Mouse (Mus musculus): ENCODE measurements around the gene Tbx18.

Gene Tbx18

DNA sequence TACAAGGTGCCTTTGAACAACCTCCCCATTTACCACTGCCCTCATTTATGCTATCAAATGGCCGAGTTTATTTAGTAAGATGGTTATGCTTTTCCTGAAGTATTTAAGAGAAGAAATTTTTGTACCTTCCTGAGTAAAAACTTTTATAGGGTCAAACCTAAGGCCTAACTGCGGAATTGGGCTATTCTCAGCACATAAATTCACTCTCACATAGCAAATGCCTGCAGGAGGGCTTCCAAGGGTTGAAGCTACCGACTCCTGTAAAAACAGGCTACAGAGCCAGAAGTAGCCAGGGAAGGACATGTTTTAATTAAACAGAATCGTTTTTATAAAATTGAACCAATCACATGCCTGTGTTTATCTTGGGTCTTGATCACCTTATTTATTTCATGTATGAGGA, 20.7 kb downstream of the Tbx18 start:
- DNase-seq (ENCODE audit: low spot score) = no peak

DNA sequence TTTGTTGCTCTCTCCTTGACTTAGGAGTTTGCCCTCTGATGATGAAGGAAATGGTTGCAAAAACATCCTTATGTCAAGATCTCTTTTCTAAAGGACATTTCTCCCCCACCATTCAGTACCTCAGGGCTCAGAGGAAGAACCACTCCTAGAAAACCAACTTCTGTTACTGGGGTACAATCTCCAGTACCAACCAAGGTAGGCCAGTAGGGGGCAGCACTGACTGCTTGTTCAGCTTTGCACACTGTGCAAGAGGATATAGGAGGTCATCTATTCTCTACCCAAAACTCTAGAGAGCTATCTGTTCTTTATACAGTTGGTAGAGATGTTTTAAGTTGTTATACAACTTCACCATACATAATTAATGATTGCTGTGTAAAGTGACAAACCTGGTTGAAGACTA, 22.9 kb downstream of the Tbx18 start:
- DNase-seq (ENCODE audit: low spot score) = peak; percentile 26

DNA sequence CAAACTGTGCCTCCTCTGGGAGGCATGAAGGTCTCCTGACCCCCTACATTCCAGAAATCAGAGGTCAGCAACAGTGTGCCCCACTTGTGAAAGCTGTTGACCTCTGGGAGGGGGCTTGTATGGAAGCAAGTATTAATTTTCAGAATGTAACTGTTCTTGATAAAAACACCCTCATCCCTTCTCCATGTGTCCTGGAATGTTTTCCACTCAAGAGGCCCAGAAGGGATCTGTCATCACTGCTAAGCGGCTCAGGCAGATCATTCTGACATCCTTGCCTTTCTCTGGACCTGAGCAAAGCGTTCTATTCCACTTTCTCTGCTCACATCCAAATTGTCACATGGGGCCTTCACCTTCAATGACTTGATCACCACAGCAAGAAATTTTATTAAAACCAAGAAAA, 28.8 kb downstream of the Tbx18 start:
- no peak for DNase-seq (ENCODE audit: low spot score)

GRCm38 (mm10) chr9:87686981-87687380, 44.1 kb downstream of the Tbx18 start:
- DNase-seq (ENCODE audit: low spot score) = no peak

DNA sequence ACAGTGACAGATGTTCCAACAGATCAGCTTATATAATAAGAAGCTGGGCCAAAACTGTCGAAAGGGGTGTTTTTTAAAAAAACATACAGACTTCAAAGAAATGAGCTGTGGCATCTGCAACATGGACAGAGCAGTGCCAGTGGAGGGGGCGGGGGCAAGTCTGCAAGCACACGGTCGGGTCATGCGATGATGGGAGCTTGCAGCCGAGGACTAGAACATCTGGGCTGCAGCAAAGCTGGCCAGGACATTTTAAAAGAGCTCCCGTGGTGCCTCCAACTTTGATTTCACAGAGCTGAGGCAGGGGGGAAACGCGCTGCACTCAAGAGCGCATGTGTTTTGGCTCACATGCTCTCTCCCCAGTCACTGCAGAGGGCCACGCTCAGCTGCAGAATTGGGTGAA, 48.8 kb downstream of the Tbx18 start:
- no peak for DNase-seq (ENCODE audit: low spot score)

All from lung, postnatal 25 days (tissue).